Mouse (Mus musculus): ENCODE results near the gene Clca1. TPM values are rescaled to one million over a fixed set of nuclear protein-coding genes. Genes with fewer than 3 reads are reported as not detected.

The Clca1 gene
- polyA plus RNA-seq, 1 experiment = not detected

DNA sequence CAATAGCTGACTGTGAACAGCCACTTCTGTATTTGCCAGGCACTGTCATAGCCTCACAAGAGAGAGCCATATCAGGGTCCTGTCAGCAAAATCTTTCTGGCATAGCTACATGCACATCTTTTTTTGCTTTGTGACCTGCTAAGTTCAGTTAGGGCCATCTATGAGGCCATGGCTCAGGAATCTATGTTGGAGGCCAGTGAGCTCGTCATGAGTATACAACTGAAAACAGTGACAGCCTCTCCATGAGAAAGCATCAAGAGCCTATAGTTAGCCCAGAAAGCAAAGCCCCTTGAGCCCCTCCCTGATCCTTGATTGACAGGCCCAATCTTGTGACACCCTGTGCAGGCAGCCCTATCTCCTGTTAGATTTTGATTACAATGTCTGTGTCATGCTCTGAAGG is 56.5 kb downstream of the Clca1 start:
- Histone ChIP-seq H3K27ac (ENCODE audit: control insufficient read depth, insufficient read depth, low read depth, low read length, poor library complexity) (no peak overlapping the region), H3K4me3 (replicated peaks; ENCODE audit: control insufficient read depth, low read depth, low read length) (no peak overlapping the region), H3K4me1 (ENCODE audit: control insufficient read depth, insufficient read depth, low read length) (no peaks in the 10 kb centered on the region)
- 50% methylated on average over 1 of the region's 1 CpGs for WGBS
- TF ChIP-seq CTCF (IDR thresholded peaks at IDR 0.05; ENCODE audit: control insufficient read depth, insufficient read depth, low read length) = no peak
- TF ChIP-seq POLR2A (IDR thresholded peaks at IDR 0.05; ENCODE audit: borderline replicate concordance, control insufficient read depth, low read depth, low read length) = no peak

DNA sequence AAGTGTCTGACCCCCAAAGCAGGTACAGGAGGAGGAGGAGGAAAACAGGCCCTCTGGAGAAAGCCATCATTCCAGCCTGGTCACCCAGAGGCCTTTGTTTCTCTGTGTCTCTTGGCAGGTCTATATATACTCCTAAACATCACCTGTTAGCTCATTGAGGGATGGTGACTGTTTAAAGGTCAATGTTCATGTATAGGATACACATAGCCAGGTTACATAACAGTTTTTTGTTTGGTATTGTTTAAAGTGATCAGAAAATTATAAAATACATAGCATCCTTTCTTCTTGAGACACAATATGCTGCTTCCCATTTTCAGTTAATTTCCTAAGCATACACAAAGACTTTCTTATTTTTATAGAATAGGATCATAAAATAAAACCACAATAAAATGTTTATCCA is 57.6 kb downstream of the Clca1 start, which contains the start of gene Clca4a:
Gene Clca4a, minus strand, starts transcription at position 101 of the 400 bp plus-strand sequence.
- TF ChIP-seq POLR2A (IDR thresholded peaks at IDR 0.05; ENCODE audit: borderline replicate concordance, control insufficient read depth, low read depth, low read length) = no peak
- no peak for TF ChIP-seq CTCF (IDR thresholded peaks at IDR 0.05; ENCODE audit: control insufficient read depth, insufficient read depth, low read length)
- Histone ChIP-seq H3K4me3 (replicated peaks; ENCODE audit: control insufficient read depth, low read depth, low read length) (no peak within 1 kb of the TSS), H3K27ac (ENCODE audit: control insufficient read depth, insufficient read depth, low read depth, low read length, poor library complexity) (no peak within 1 kb of the TSS), H3K4me1 (ENCODE audit: control insufficient read depth, insufficient read depth, low read length) (no peaks in the 10 kb centered on the region)

DNA sequence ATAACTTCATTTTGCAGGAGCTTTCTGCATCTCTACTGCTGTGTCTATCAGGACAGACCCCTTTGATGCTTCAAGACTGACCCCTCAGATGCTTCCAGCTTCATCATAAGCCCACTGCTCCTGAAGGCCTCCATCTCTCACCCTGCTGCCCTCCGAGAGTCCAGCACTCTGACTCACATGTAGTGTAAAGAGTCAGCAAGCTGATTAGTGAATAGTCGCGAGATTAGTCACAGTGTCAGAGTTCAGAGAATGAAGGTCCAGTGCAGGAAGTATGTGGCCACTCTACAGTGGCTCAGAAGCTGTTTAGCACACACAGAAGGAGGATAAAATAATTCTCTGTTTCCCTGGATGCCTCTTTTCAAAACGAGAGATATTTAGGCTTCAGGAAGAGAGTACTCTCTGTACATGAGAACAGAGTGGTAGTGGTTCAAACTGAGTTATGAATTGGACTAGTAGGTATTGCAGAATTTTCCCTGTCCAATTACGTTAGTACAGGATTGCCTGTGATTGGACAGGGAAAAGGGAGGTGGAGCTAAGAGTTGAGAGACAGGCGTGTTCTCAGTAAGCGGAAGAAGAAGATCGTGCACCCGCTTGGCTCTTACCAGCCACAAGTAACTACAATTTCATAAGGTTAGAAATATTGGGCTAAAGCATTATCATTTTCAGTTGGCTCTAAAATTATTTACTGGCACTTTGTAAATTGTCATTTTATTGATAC is 60.9 kb downstream of the Clca1 start:
- 73% methylated on average over 9 of the region's 9 CpGs for WGBS
- H3K27ac ChIP-seq (ENCODE audit: control insufficient read depth, insufficient read depth, low read depth, low read length, poor library complexity) = no peak overlapping the region
- no peak for TF ChIP-seq CTCF (IDR thresholded peaks at IDR 0.05; ENCODE audit: control insufficient read depth, insufficient read depth, low read length)
- TF ChIP-seq POLR2A (IDR thresholded peaks at IDR 0.05; ENCODE audit: borderline replicate concordance, control insufficient read depth, low read depth, low read length) = no peak
- no peaks in the 10 kb centered on the region for H3K4me1 ChIP-seq (ENCODE audit: control insufficient read depth, insufficient read depth, low read length)
- no peak overlapping the region for H3K4me3 ChIP-seq (replicated peaks; ENCODE audit: control insufficient read depth, low read depth, low read length)

DNA sequence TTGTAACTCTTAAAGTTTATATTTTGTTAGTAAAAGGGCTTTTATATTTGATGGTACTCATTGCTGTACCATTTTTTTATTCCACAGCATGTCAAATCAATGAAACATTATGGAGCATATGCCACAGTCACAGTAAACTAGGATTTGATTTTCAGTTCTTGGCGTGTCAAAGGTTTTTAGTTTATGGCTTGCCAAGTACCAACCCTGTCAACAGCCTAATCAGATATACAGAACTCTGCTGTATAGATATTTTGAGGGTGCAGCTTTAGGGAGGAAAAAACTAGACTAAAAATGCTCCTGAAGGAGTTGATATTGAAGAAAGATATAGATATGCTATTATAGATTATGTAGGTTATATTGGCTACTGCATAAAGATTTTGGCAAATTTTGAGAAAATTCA is 62.8 kb downstream of the Clca1 start:
- whole genome bisulfite sequencing = 61% methylated on average over 1 of the region's 1 CpGs
- H3K27ac ChIP-seq (ENCODE audit: control insufficient read depth, insufficient read depth, low read depth, low read length, poor library complexity) = no peak overlapping the region
- no peak for TF ChIP-seq CTCF (IDR thresholded peaks at IDR 0.05; ENCODE audit: control insufficient read depth, insufficient read depth, low read length)
- TF ChIP-seq POLR2A (IDR thresholded peaks at IDR 0.05; ENCODE audit: borderline replicate concordance, control insufficient read depth, low read depth, low read length) = no peak
- no peaks in the 10 kb centered on the region for H3K4me1 ChIP-seq (ENCODE audit: control insufficient read depth, insufficient read depth, low read length)
- no peak overlapping the region for H3K4me3 ChIP-seq (replicated peaks; ENCODE audit: control insufficient read depth, low read depth, low read length)

DNA sequence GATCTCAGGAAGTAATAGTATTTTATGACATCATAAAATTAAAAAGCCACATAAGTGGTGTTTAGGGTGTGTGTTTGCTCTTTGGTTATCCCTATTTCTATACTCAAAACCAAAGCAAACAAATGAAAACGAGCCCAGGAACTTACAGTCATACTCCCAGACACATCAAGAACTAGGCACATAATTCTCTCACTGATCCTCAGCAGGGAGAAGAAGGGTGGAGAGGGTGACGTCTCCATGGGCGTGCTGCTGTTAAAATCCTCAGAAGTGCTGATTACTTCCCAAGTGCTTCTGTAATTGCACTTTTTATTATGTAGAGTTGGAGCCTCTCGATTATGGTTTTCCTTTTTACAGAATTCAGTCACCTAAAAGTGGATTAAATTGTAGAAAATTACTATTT is 66.5 kb downstream of the Clca1 start:
- WGBS = 50% methylated on average over 4 of the region's 4 CpGs
- Histone ChIP-seq H3K4me3 (replicated peaks; ENCODE audit: control insufficient read depth, low read depth, low read length) (no peak overlapping the region), H3K27ac (ENCODE audit: control insufficient read depth, insufficient read depth, low read depth, low read length, poor library complexity) (no peak overlapping the region), H3K4me1 (ENCODE audit: control insufficient read depth, insufficient read depth, low read length) (no peaks in the 10 kb centered on the region)
- no peak for TF ChIP-seq POLR2A (IDR thresholded peaks at IDR 0.05; ENCODE audit: borderline replicate concordance, control insufficient read depth, low read depth, low read length)

Other genes with a start within 250 kb of the Clca1 start
- not detected in 2 replicates for gene Clca3a2, start 213.3 kb downstream of the Clca1 start, polyA plus RNA-seq (2011; ENCODE audit: insufficient read depth, insufficient read length, low replicate concordance, missing spikeins)
- not detected in 2 replicates for gene Clca3b, start 183.4 kb downstream of the Clca1 start, polyA plus RNA-seq (2011; ENCODE audit: insufficient read depth, insufficient read length, low replicate concordance, missing spikeins)
- not detected in 2 replicates for gene Clca4b, start 100.2 kb downstream of the Clca1 start, polyA plus RNA-seq (2011; ENCODE audit: insufficient read depth, insufficient read length, low replicate concordance, missing spikeins)
- not detected in 2 replicates for gene Clca4a, start 57.7 kb downstream of the Clca1 start, polyA plus RNA-seq (2011; ENCODE audit: insufficient read depth, insufficient read length, low replicate concordance, missing spikeins)
- not detected in 2 replicates for gene Clca2, start 66.7 kb upstream of the Clca1 start, polyA plus RNA-seq (2011; ENCODE audit: insufficient read depth, insufficient read length, low replicate concordance, missing spikeins)
- 10.2 and 22.6 TPM in 2 replicates for gene Odf2l, start 85.8 kb upstream of the Clca1 start, polyA plus RNA-seq (2011; ENCODE audit: insufficient read depth, insufficient read length, low replicate concordance, missing spikeins)